ENCODE assay signal across 24 mouse cellular contexts in genomic region chr7:127923714-127924113, GRCm38 (mm10). TPM values are rescaled to one million over a fixed set of nuclear protein-coding genes. Genes with fewer than 3 reads are reported as not detected.
DNase-seq lines count a peak whose midpoint lies in the region; ATAC-seq and TF ChIP-seq lines count a peak whose summit lies in the region.
"Had no signal": no experiment of that assay in that cellular context is flagged by ENCODE, and none has a peak within 500 bp of the region (broad histone marks: within the 10 kb centered on the region; RNA-seq: fewer than 3 reads in every experiment).

No protein-coding gene starts in this region.

- 50% methylated on average over 5 of the region's 5 CpGs for WGBS in kidney, adult 2 months
- WGBS in lung, embryonic 15.5 days, result 76% methylated on average over 5 of the region's 5 CpGs
- WGBS in stomach, postnatal 0 days, result 66% methylated on average over 5 of the region's 5 CpGs

- ATAC-seq in lung, embryonic 15.5 days (ENCODE audit: borderline replicate concordance, extremely low read depth, low FRiP score, low TSS enrichment), result no peak
- no peak for ATAC-seq in stomach, postnatal 0 days (ENCODE audit: low FRiP score, low TSS enrichment)
- ATAC-seq: forebrain, embryonic 14.5 days; liver, embryonic 12.5 days; Patski had no signal

- H3K4me2 ChIP-seq in lung, embryonic 15.5 days, result 0 out of 2 replicates have a peak overlapping the region, but pooled peaks have one; percentile 4
- H3K4me2 ChIP-seq in stomach, postnatal 0 days (replicated peaks; ENCODE audit: low read depth), result no peak overlapping the region
- H3K4me2 ChIP-seq: embryonic facial prominence, embryonic 15.5 days; hindbrain, embryonic 14.5 days; limb, embryonic 12.5 days; liver, embryonic 12.5 days had no signal

- no peaks in the 10 kb centered on the region for H3K9me3 ChIP-seq in lung, embryonic 15.5 days
- no peaks in the 10 kb centered on the region for H3K9me3 ChIP-seq in stomach, postnatal 0 days (ENCODE audit: control insufficient read depth, low read length)
- H3K9me3 ChIP-seq: embryonic facial prominence, embryonic 15.5 days; G1E; limb, embryonic 12.5 days; liver, embryonic 12.5 days had no signal

- peaks cover 9% of the 10 kb centered on the region; the same call in 1 of the 2 replicates for H3K36me3 ChIP-seq in kidney, adult 2 months (ENCODE audit: control insufficient read depth, insufficient read depth, low read length)
- H3K36me3 ChIP-seq in lung, embryonic 15.5 days, result peaks cover 39% of the 10 kb centered on the region
- H3K36me3 ChIP-seq in stomach, postnatal 0 days (ENCODE audit: control insufficient read depth, insufficient read depth, low read length), result peaks cover 3% of the 10 kb centered on the region; the same call in 1 of the 2 replicates

- no peak for TF ChIP-seq EP300 in stomach, postnatal 0 days (optimal IDR thresholded peaks at IDR 0.05)

- H3K27me3 ChIP-seq in kidney, adult 2 months (replicated peaks; ENCODE audit: control insufficient read depth, insufficient read depth, low read length), result no peaks in the 10 kb centered on the region
- H3K27me3 ChIP-seq in lung, embryonic 15.5 days, result 0 out of 2 replicates have a peak, but pooled peaks cover 3% of the 10 kb centered on the region
- no peaks in the 10 kb centered on the region for H3K27me3 ChIP-seq in stomach, postnatal 0 days (ENCODE audit: control insufficient read depth, insufficient read depth, low read length)
- H3K27me3 ChIP-seq: Patski had no signal

- H3K27ac ChIP-seq in kidney, adult 2 months (ENCODE audit: insufficient read depth, low read depth, low read length), result peak overlapping the region; percentile 96
- peak overlapping the region; percentile 76 for H3K27ac ChIP-seq in lung, embryonic 15.5 days
- H3K27ac ChIP-seq in brown adipose tissue, adult 24 weeks (replicated peaks; ENCODE audit: low read depth, low read length), result peak overlapping the region; percentile 19; the same call in 1 of the 2 replicates
- peak overlapping the region; percentile 66 for H3K27ac ChIP-seq in stomach, postnatal 0 days (replicated peaks)
- H3K27ac ChIP-seq: embryonic facial prominence, embryonic 15.5 days; hindbrain, embryonic 14.5 days; limb, embryonic 12.5 days; liver, embryonic 12.5 days had no signal

- TF ChIP-seq POLR2A in kidney, adult 2 months (IDR thresholded peaks at IDR 0.05; ENCODE audit: low read depth, low read length), result no peak

- peak; percentile 59 for DNase-seq in kidney, adult 2 months
- DNase-seq in kidney, postnatal 4 days, result no peak
- no peak for DNase-seq in lung, postnatal 36 days
- DNase-seq in stomach, postnatal 0 days (ENCODE audit: low spot score), result no peak
- no peak for DNase-seq in embryo, embryonic 9.5 days (ENCODE audit: extremely low spot score)
- DNase-seq: adrenal gland, adult 2 months; cerebellum, adult 9-10 months; heart, postnatal 4 days; layer of hippocampus, postnatal 36 days; lung, postnatal 14 days; midbrain, embryonic 14.5 days; right cerebral cortex, postnatal 14 days; thymus, postnatal 25 days had no signal

- no peak for TF ChIP-seq CTCF in kidney, adult 2 months (conservative IDR thresholded peaks at IDR 0.05; ENCODE audit: insufficient read depth, insufficient read length, low read depth, low read length)
- no peak for TF ChIP-seq CTCF in stomach, postnatal 0 days (IDR thresholded peaks at IDR 0.05; ENCODE audit: low read depth)

- no peak overlapping the region for H3K4me3 ChIP-seq in kidney, adult 2 months (ENCODE audit: insufficient read depth, low read depth, low read length)
- no peak overlapping the region for H3K4me3 ChIP-seq in lung, embryonic 15.5 days
- H3K4me3 ChIP-seq in brown adipose tissue, adult 24 weeks (ENCODE audit: insufficient read depth, low read depth, low read length), result no peak overlapping the region
- H3K4me3 ChIP-seq in stomach, postnatal 0 days (ENCODE audit: low read depth, low read length), result no peak overlapping the region
- H3K4me3 ChIP-seq: embryonic facial prominence, embryonic 15.5 days; layer of hippocampus, adult 2 months; limb, embryonic 12.5 days; liver, embryonic 12.5 days had no signal

- peaks cover 45% of the 10 kb centered on the region for H3K4me1 ChIP-seq in kidney, adult 2 months (ENCODE audit: control insufficient read depth, insufficient read depth, low read length)
- peaks cover 48% of the 10 kb centered on the region for H3K4me1 ChIP-seq in lung, embryonic 15.5 days
- H3K4me1 ChIP-seq in brown adipose tissue, adult 24 weeks (ENCODE audit: control insufficient read depth, insufficient read depth, insufficient read length, low read length), result no peaks in the 10 kb centered on the region
- no peaks in the 10 kb centered on the region for H3K4me1 ChIP-seq in stomach, postnatal 0 days (replicated peaks; ENCODE audit: control insufficient read depth, insufficient read depth)
- H3K4me1 ChIP-seq: limb, embryonic 12.5 days had no signal

- H3K9ac ChIP-seq in lung, embryonic 15.5 days, result 0 out of 2 replicates have a peak overlapping the region, but pooled peaks have one; percentile 10
- no peak overlapping the region for H3K9ac ChIP-seq in stomach, postnatal 0 days (ENCODE audit: low read length)
- H3K9ac ChIP-seq: embryonic facial prominence, embryonic 15.5 days; hindbrain, embryonic 14.5 days; limb, embryonic 12.5 days; liver, embryonic 12.5 days had no signal

RNA-seq across cellular contexts. Expression of gene Prss8, which starts 6.2 kb away (rescaled TPM):
- 745 and 858 TPM in 2 replicates for polyA plus RNA-seq in kidney, adult 2 months (2012; rRNA removed)
- 80.0 and 84.5 TPM in 2 replicates for polyA plus RNA-seq in lung, embryonic 15.5 days (2015; fragmentation: Nextera tagmentation; extraction: Ambion mirVana)
- 0.79 TPM in 1 of 2 replicates, not detected in the other for polyA plus RNA-seq in brown adipose tissue, adult 24 weeks (2012; ENCODE audit: insufficient read depth, insufficient read length, missing spikeins)
- 77.4 and 85.3 TPM in 2 replicates for polyA plus RNA-seq in stomach, postnatal 0 days (2015; fragmentation: Nextera tagmentation; extraction: Ambion mirVana)
- polyA plus RNA-seq: G1E; inflammation-experienced regulatory T-cells, adult 6 months; midbrain, embryonic 14.5 days had no signal

RNA-seq across cellular contexts. Expression of gene Kat8, which starts 11.4 kb away (rescaled TPM):
- polyA plus RNA-seq in kidney, adult 2 months (2012; rRNA removed), result 11.8 and 12.2 TPM in 2 replicates
- 39.5 and 44.3 TPM in 2 replicates for polyA plus RNA-seq in lung, embryonic 15.5 days (2015; fragmentation: Nextera tagmentation; extraction: Ambion mirVana)
- polyA plus RNA-seq in brown adipose tissue, adult 24 weeks (2012; ENCODE audit: insufficient read depth, insufficient read length, missing spikeins), result 17.9 and 21.4 TPM in 2 replicates
- polyA plus RNA-seq in stomach, postnatal 0 days (2015; fragmentation: Nextera tagmentation; extraction: Ambion mirVana), result 15.1 and 16.6 TPM in 2 replicates

RNA-seq across cellular contexts. Expression of gene Bckdk, which starts 19.8 kb away (rescaled TPM):
- 148 and 163 TPM in 2 replicates for polyA plus RNA-seq in kidney, adult 2 months (2012; rRNA removed)
- 134 and 142 TPM in 2 replicates for polyA plus RNA-seq in lung, embryonic 15.5 days (2015; fragmentation: Nextera tagmentation; extraction: Ambion mirVana)
- 202 and 239 TPM in 2 replicates for polyA plus RNA-seq in brown adipose tissue, adult 24 weeks (2012; ENCODE audit: insufficient read depth, insufficient read length, missing spikeins)
- polyA plus RNA-seq in stomach, postnatal 0 days (2015; fragmentation: Nextera tagmentation; extraction: Ambion mirVana), result 102 and 106 TPM in 2 replicates

RNA-seq across cellular contexts. Expression of gene Prss36, which starts 22.8 kb away (rescaled TPM):
- 21.9 and 28.4 TPM in 2 replicates for polyA plus RNA-seq in kidney, adult 2 months (2012; rRNA removed)
- polyA plus RNA-seq in lung, embryonic 15.5 days (2015; fragmentation: Nextera tagmentation; extraction: Ambion mirVana), result 11.8 and 13.1 TPM in 2 replicates
- 20.2 and 23.7 TPM in 2 replicates for polyA plus RNA-seq in brown adipose tissue, adult 24 weeks (2012; ENCODE audit: insufficient read depth, insufficient read length, missing spikeins)
- 9.1 and 9.7 TPM in 2 replicates for polyA plus RNA-seq in stomach, postnatal 0 days (2015; fragmentation: Nextera tagmentation; extraction: Ambion mirVana)

RNA-seq across cellular contexts. Expression of gene Vkorc1, which starts 28.3 kb away (rescaled TPM):
- polyA plus RNA-seq in kidney, adult 2 months (2012; rRNA removed), result 289 and 293 TPM in 2 replicates
- 150 and 156 TPM in 2 replicates for polyA plus RNA-seq in lung, embryonic 15.5 days (2015; fragmentation: Nextera tagmentation; extraction: Ambion mirVana)
- 72.3 and 86.0 TPM in 2 replicates for polyA plus RNA-seq in brown adipose tissue, adult 24 weeks (2012; ENCODE audit: insufficient read depth, insufficient read length, missing spikeins)
- polyA plus RNA-seq in stomach, postnatal 0 days (2015; fragmentation: Nextera tagmentation; extraction: Ambion mirVana), result 123 and 130 TPM in 2 replicates

Comparison
In these comparisons a context has a peak if more than half of its experiments do, and no peak if none do; other contexts are left out.
1. H3K27ac ChIP-seq: peak in every context shown above with its lines; median percentile 96 in kidney, adult 2 months; 76 in lung, embryonic 15.5 days; 66 in stomach, postnatal 0 days; 19 in brown adipose tissue, adult 24 weeks.
2. RNA of gene Prss8, which starts 6.2 kb away (polyA plus RNA-seq): 745 to 858 TPM in kidney, adult 2 months, 80.0 to 84.5 TPM in lung, embryonic 15.5 days and 77.4 to 85.3 TPM in stomach, postnatal 0 days; 0.79 TPM in brown adipose tissue, adult 24 weeks; every median in the first group is over 10 times any median in the second.